Mouse (Mus musculus): ENCODE data around the gene Cdc42bpg. TPM values are rescaled to one million over a fixed set of nuclear protein-coding genes. Genes with fewer than 3 reads are reported as not detected.

Gene Cdc42bpg
- polyA plus RNA-seq, 1 experiment from 2014 or later, result 0.20 TPM

DNA sequence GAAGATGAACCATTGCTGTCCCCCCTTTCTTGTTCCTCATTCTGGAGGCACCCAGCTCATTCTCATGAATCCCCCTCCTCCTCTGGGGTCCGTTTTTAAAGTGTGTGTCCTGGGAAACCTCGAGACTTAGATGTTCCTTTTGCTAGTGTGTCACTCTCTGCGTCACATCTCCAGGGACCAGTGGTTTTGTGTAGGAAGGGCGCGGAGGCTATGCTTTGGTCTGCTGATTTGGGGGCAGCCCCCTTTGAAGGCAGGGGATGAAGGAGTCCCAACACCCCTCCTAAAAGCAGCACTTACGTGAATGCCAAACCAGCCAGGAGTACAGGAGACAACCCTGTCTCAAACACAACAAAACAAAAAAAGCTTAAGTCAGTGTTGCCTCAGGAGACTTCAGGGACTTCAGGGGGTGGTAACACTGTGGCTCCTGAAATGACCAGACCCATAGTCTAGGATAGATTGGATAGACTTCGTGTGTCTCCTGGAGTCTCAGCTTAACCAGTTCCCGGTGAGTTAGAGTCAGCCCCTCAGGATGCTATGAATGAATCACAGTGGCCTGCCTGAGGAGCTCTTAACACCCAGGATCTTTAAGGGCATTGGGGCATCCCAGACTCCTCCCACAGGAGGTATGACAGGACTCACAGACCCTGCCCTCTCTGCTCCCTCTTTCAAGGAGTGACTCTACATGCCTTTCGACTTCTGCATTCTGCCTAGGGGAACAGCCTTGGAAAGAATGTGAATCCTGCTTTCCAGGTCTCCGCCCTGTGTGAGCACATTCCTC lies 28.4 kb upstream of the Cdc42bpg start:
- Histone ChIP-seq H3K4me1 (peaks cover 82% of the 10 kb centered on the region), H3K27ac (peak overlapping the region; percentile 98), H3K36me3 (peaks cover 42% of the 10 kb centered on the region), H3K27me3 (replicated peaks) (no peaks in the 10 kb centered on the region), H3K4me2 (peak overlapping the region; percentile 93), H3K4me3 (peak overlapping the region; percentile 89), H3K9ac (peak overlapping the region; percentile 92), H3K9me3 (replicated peaks) (no peaks in the 10 kb centered on the region)
- 7% methylated on average over 10 of the region's 10 CpGs for WGBS (ENCODE audit: insufficient replicate concordance)
- peak; percentile 44 for ATAC-seq

DNA sequence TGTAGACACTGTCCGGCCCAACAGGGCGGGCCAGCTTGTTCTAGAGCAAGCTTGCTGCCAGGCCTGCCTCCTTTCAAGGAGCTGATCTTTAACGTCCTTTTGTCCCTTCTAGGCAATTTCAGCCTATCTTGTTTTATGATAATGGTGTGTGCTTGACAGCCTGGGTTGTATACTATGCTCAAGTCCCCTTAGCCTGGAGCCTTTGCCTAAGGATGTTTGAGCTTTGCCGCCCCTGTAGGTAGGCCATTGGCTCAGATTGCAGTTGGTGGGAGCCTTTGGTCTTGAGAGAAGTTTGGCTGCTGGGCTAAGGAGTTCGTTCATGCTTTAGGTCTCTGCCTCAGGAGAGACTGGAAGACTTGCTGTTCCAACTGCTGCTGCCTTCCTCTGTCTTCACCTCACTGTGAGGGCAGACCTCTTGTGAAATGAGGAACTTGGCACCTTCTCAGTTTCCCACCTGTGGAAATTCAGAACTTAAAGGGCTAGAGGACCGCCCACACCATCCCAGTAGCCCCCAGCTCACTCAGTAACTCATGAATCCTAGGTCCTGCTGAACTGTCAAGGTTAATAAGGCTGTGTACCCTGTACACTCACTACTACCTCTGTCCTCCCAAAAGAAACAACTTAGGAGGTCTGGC lies 27.7 kb upstream of the Cdc42bpg start:
- WGBS (ENCODE audit: insufficient replicate concordance), result 43% methylated on average over 6 of the region's 6 CpGs
- Histone ChIP-seq H3K27ac (peak overlapping the region; percentile 98), H3K4me1 (peaks cover 87% of the 10 kb centered on the region)

DNA sequence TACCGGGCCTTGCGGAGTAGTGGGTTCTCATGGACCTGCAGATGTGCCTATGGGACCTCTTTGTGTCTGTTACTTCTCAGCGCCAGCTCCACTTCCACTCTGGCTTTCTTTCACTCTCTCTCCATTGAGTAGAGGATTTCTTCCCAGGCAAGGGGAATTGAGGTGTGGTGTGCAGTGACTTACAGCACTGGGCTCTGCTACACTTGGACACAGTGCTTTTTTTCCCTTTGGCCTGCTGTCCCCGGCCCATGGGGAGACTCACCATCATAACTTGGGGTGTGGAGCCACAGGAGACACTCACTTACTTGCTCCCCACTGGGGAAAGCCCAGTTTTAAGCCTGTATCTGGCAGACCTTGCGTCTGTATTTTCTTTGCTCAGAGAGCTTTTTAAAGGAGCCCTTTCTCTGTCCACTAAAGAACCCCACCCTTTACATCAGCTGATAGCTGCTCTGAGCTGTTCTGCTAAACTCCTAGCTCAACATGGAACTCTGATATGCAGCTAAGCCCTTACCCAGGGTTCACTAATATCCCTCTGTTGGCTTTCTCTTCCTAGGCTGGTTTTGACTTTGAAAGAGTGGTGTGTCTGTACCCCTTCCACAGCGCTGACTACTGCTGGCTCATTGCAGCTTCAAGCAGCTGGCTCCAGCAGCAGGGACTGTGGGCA lies 26.6 kb upstream of the Cdc42bpg start:
- Histone ChIP-seq H3K4me2 (peak overlapping the region; percentile 93), H3K27me3 (replicated peaks) (no peaks in the 10 kb centered on the region), H3K9me3 (replicated peaks) (no peaks in the 10 kb centered on the region), H3K36me3 (peaks cover 57% of the 10 kb centered on the region), H3K9ac (peak overlapping the region; percentile 92), H3K4me1 (peaks cover 89% of the 10 kb centered on the region), H3K27ac (peak overlapping the region; percentile 98), H3K4me3 (peak overlapping the region; percentile 89)
- WGBS (ENCODE audit: insufficient replicate concordance), result 79% methylated on average over 6 of the region's 6 CpGs
- ATAC-seq, result no peak

More for the DNA sequence above, 27.7 kb upstream of the Cdc42bpg start:
- H3K4me3 ChIP-seq, result peak overlapping the region; percentile 89
- no peaks in the 10 kb centered on the region for H3K27me3 ChIP-seq (replicated peaks)
- H3K4me2 ChIP-seq, result peak overlapping the region; percentile 93
- no peaks in the 10 kb centered on the region for H3K9me3 ChIP-seq (replicated peaks)
- ATAC-seq, result no peak
- peaks cover 49% of the 10 kb centered on the region for H3K36me3 ChIP-seq
- peak overlapping the region; percentile 92 for H3K9ac ChIP-seq

DNA sequence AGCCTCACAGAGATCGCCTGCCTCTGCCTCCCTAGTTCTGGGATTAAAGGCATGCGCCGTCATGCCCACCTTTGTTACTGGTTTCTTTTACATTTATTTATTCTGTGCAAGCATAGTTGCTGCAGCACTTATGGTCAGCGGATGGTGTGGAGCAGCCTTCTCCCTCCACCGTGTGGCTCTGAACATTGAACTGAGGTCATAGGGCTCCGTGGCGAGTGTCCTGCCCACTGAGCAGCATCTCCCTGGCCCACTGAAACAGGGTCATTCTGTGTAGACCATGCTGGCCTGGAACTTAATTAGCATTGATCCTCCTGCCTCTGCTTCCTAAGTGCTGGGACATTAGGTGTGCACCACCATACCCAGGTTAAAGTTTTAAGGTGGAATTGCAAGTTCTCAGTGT lies 25.7 kb upstream of the Cdc42bpg start:
- Histone ChIP-seq H3K9me3 (replicated peaks) (no peaks in the 10 kb centered on the region), H3K4me2 (peak overlapping the region; percentile 93), H3K9ac (peak overlapping the region; percentile 92; the same call in 1 of the 2 replicates), H3K36me3 (peaks cover 66% of the 10 kb centered on the region), H3K4me3 (0 out of 2 replicates have a peak overlapping the region, but pooled peaks have one; percentile 89), H3K27me3 (replicated peaks) (no peaks in the 10 kb centered on the region), H3K4me1 (peaks cover 89% of the 10 kb centered on the region), H3K27ac (peak overlapping the region; percentile 98)
- WGBS (ENCODE audit: insufficient replicate concordance), result 78% methylated on average over 7 of the region's 7 CpGs
- ATAC-seq, result no peak

DNA sequence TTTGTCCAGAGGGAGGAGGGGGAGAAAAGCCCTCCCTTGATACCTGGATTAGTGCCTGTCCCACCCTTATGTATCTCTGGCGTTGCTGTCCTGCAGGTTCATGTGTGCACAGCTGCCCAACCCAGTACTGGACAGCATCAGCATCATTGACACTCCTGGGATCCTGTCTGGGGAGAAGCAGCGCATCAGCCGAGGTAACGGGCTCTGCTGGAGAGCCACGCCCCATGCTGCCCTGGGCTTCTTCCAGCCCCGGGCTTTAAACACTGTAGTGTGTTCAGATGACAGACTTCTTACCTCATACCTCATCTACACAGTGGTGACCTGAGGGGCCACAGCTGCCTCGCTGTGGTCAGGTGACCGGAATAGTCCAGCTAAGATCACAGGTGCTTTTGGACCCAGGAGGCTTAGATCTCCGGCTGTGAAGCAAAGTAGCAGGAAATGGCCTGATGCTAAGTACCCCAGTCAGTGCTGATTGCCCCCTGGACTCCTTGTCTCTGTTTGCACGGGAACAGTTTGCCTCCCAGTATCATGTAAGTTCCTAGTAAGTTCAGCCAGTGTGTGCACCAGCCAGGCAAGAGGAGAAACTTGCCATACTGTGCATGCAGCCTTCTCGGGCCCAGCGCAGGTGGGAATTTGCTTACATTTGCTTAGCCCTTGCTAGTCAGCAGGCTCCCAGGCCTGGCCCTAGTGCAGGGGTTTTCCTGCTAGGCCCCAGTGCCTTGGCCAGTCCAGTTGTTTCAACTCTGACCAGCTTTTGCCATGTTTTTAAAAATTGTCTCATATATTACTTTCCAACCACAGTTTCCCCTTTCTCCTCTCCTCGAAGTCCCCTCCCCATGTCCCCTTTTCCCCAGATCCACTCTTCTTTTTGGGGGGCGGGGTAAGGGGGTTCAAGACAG lies 24.9 kb upstream of the Cdc42bpg start:
- H3K9ac ChIP-seq, result peak overlapping the region; percentile 92; the same call in 1 of the 2 replicates
- peak overlapping the region; percentile 93 for H3K4me2 ChIP-seq
- no peak overlapping the region for H3K4me3 ChIP-seq
- no peaks in the 10 kb centered on the region for H3K27me3 ChIP-seq (replicated peaks)
- WGBS (ENCODE audit: insufficient replicate concordance), result 72% methylated on average over 14 of the region's 14 CpGs
- H3K9me3 ChIP-seq (replicated peaks), result no peaks in the 10 kb centered on the region
- no peak for ATAC-seq
- H3K4me1 ChIP-seq, result peaks cover 91% of the 10 kb centered on the region
- H3K27ac ChIP-seq, result peak overlapping the region; percentile 98
- peaks cover 74% of the 10 kb centered on the region for H3K36me3 ChIP-seq

DNA sequence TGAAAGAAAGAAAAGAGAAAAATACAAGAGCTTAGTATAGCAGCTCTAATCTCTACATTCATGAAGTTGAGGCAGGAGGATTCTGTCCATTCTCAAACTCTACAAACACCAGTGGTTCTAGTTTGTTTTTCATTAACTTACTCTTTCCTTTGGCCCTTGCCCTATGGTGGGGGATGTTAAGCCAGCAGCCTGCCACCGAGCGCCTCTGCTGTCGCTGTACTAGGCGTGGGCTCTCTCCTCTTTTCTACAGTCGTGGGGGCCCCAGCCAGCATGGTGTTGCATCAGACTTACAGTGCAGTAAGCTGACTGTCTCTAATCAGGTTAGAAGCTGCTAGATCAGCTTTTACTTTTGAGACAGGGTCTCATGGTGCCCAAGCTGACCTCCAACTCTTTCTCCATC lies 23.3 kb upstream of the Cdc42bpg start:
- ATAC-seq, result 0 out of 2 replicates have a peak, but pooled peaks have one; percentile 19
- peaks cover 91% of the 10 kb centered on the region for H3K36me3 ChIP-seq
- peak overlapping the region; percentile 70 for H3K4me2 ChIP-seq
- H3K9me3 ChIP-seq (replicated peaks), result no peaks in the 10 kb centered on the region
- peak overlapping the region; percentile 71 for H3K9ac ChIP-seq
- 25% methylated on average over 5 of the region's 5 CpGs for WGBS (ENCODE audit: insufficient replicate concordance)
- H3K27me3 ChIP-seq (replicated peaks), result no peaks in the 10 kb centered on the region
- 0 out of 2 replicates have a peak overlapping the region, but pooled peaks have one; percentile 1 for H3K4me3 ChIP-seq
- H3K4me1 ChIP-seq, result peaks cover 100% of the 10 kb centered on the region
- H3K27ac ChIP-seq, result peak overlapping the region; percentile 98

DNA sequence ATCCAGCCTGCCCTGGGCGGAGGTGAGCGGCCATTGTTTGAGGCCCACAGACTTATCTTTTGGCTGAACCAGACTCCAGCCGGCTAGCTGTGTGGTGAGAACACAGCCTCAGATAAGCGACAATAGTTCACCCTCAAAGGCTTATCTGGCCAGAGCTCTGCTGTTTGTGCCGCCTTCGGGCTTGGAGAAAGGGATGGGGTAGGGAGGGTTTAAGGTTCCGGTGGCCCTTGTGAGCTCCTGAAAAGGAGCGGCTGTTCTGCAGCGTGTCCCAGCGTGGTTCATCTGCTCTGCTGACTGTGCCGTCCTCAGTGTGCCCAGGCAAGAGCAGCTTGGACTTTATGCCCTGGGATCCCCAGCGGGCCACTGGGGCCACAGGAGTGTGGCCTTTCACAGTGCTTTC lies 21.8 kb upstream of the Cdc42bpg start:
- WGBS (ENCODE audit: insufficient replicate concordance), result 10% methylated on average over 12 of the region's 12 CpGs
- peak overlapping the region; percentile 70 for H3K4me2 ChIP-seq
- H3K4me3 ChIP-seq, result peak overlapping the region; percentile 37
- H3K4me1 ChIP-seq, result peaks cover 100% of the 10 kb centered on the region
- no peaks in the 10 kb centered on the region for H3K27me3 ChIP-seq (replicated peaks)
- H3K9ac ChIP-seq, result peak overlapping the region; percentile 71
- H3K36me3 ChIP-seq, result peaks cover 95% of the 10 kb centered on the region
- peak overlapping the region; percentile 98 for H3K27ac ChIP-seq
- H3K9me3 ChIP-seq (replicated peaks), result no peaks in the 10 kb centered on the region
- peak; percentile 80 for ATAC-seq

DNA sequence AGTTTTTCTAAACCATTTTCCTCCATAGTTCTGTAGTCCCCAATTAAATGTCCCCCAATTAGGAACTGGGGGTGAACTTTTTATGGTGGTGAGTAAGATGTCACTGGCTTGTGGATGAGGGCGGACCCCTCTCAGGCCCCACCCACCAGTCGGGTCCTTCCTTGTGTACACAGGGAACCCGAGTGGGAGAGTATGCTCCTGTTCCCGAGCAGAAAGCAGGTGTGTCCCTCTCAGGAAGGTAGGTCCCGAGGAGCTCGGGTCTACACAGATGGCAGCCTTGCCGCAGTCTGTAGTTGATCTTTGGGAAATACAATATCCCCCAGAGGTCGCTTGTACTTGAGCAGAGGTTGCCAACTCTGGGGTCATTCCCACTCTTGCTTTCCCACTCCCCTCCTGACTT lies 21.0 kb upstream of the Cdc42bpg start:
- Histone ChIP-seq H3K9me3 (replicated peaks) (no peaks in the 10 kb centered on the region), H3K27ac (peak overlapping the region; percentile 98), H3K27me3 (replicated peaks) (no peaks in the 10 kb centered on the region), H3K36me3 (peaks cover 96% of the 10 kb centered on the region), H3K4me1 (peaks cover 100% of the 10 kb centered on the region), H3K4me3 (peak overlapping the region; percentile 37), H3K4me2 (peak overlapping the region; percentile 70), H3K9ac (peak overlapping the region; percentile 71)
- ATAC-seq, result peak; percentile 29; the same call in 1 of the 2 replicates
- WGBS (ENCODE audit: insufficient replicate concordance), result 22% methylated on average over 8 of the region's 8 CpGs

DNA sequence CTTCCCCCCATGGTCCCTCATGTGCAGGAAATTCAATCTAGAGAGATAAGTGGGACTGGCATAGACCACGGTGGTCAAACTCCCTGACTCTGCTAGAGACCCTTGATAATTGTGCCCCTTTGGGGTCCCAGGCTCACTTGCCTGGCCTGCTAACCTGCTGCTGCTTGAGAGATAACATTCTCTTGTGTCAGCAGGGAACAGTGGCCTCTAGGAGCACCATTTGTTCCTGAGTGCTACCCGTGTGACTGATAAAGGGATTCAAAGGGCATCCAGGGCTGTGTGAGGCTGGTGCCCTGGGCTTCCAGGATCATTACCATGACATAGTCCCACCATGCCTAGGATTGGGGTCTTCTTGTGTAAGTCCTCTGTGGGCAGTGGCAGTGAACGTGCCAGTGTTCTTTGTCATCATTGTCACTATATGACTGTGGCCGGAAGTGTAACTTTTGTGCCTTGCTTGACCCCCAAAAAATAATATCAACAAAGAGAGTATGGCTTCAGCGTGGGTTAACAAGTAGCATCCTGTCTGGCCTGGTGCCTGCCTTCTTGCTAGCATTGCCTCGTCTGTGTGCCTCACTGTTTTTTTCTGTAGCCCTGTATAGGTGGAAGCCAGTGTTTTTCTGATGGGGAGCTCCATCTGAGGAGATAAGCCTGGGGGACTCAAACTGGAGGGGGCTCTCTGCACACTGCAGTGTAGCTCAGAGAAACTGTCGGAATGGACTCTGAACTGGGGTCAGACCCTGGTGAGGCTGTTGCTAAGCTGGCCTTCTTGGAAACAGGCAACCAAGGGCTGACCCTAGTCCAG lies 20.4 kb upstream of the Cdc42bpg start:
- peak overlapping the region; percentile 71 for H3K9ac ChIP-seq
- WGBS (ENCODE audit: insufficient replicate concordance), result 23% methylated on average over 7 of the region's 7 CpGs
- H3K9me3 ChIP-seq (replicated peaks), result no peaks in the 10 kb centered on the region
- H3K36me3 ChIP-seq, result peaks cover 92% of the 10 kb centered on the region
- H3K4me3 ChIP-seq, result peak overlapping the region; percentile 37
- peak; percentile 66 for ATAC-seq
- peak overlapping the region; percentile 98 for H3K27ac ChIP-seq
- H3K4me1 ChIP-seq, result peaks cover 99% of the 10 kb centered on the region
- peak overlapping the region; percentile 70 for H3K4me2 ChIP-seq
- no peaks in the 10 kb centered on the region for H3K27me3 ChIP-seq (replicated peaks)

DNA sequence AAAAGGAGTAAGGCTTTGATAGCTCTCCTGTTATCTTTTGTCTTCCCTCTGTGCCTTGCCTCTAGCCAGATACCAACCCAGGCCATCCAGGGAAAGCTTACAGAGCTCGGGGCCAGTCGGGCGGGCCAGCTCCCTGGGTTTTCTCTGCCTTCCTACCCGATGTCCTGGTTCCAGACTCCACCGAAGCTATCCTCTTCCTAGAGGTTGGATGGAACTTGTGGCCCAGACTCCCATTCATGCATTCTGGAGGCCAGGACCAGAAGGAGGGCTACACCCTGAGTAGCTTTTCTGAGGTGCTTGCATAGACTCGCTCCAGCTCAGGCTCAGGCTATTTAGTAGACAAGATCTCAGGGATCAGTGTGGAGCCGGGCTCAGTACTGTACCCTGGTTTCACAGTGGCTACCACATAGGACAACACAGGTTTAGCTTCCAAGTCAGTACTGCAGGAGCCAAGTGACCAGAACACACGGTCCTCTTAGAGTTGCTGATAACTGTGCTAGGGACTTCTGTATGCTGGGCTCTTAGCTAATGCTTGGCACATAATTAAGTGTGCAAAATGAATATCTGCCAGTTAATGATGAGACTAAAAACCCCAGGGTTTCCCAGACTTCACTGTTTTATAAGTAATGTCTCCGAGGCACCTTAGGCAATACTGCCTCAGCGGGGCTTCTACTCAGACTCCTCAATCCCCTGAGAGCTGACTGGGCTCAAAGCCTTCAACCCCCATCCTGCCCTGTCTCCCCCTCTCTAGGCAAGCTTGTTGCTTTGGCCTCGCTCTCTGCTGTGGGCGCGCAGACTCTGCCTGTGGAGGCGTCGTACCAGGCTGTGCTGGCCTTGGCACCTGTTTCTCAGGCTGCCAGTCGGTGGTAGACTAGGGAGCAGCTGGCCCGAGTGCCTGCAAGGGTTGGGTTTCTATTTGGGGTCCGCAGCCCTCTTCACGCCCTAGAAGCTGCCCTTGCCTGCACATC lies 19.5 kb upstream of the Cdc42bpg start:
- ATAC-seq, result peak; percentile 50; the same call in 1 of the 2 replicates
- Histone ChIP-seq H3K36me3 (peaks cover 91% of the 10 kb centered on the region), H3K4me1 (peaks cover 99% of the 10 kb centered on the region), H3K4me3 (peak overlapping the region; percentile 37), H3K27ac (peak overlapping the region; percentile 98), H3K9ac (peak overlapping the region; percentile 71), H3K27me3 (replicated peaks) (no peaks in the 10 kb centered on the region), H3K9me3 (replicated peaks) (no peaks in the 10 kb centered on the region), H3K4me2 (peak overlapping the region; percentile 70)
- WGBS (ENCODE audit: insufficient replicate concordance), result 66% methylated on average over 19 of the region's 19 CpGs

Measured in liver, embryonic 12.5 days (tissue).